Mouse (Mus musculus) bone marrow, adult 2 months (tissue): ENCODE data around the gene Accs. TPM values are rescaled to one million over a fixed set of nuclear protein-coding genes. Genes with fewer than 3 reads are reported as not detected.

Experiments used
- H3K27ac ChIP-seq: fragments of 200-500 bp; 2 replicates; pipeline ENCODE4 v1.5.1; 2012; ENCODE audit warnings: low read depth, mild to moderate bottlenecking, control low read depth, inconsistent platforms, low read length; ENCODE audit not compliant: control insufficient read depth, poor library complexity, insufficient read depth
- H3K4me1 ChIP-seq: fragments of 200-500 bp; 2 replicates; pipeline ENCODE4 v1.6.1; 2011; ENCODE audit warnings: low read length; ENCODE audit not compliant: control insufficient read depth, insufficient read depth
- H3K4me3 ChIP-seq: fragments of 200-500 bp; replicated peaks from 2 replicates; pipeline ENCODE3; 2011; ENCODE audit warnings: mild to moderate bottlenecking, low read depth, low read length, control low read depth; ENCODE audit not compliant: control insufficient read depth
- CTCF ChIP-seq: fragments of 200-500 bp; IDR thresholded peaks from 2 replicates; pipeline ENCODE4 v1.5.1; 2011; ENCODE audit warnings: low read length, control low read depth; ENCODE audit not compliant: control insufficient read depth, insufficient read depth
- POLR2A ChIP-seq: fragments of 200-500 bp; IDR thresholded peaks from 2 replicates; pipeline ENCODE4 v1.6.1; 2011; ENCODE audit warnings: low read depth, mild to moderate bottlenecking, control low read depth, low read length, borderline replicate concordance; ENCODE audit not compliant: control insufficient read depth
- WGBS: fragments of 180-500 bp; shearing (Covaris S2); methylation state at CpG from one replicate; pipeline ENCODE4 v1.1.7; 2018; 5-methylcytosine and 5-hydroxymethylcytosine counted together
- polyA plus RNA-seq: library from polyadenylated mRNA; stranded (reverse); fragments of >200 nt; gene quantifications from 2 replicates; pipeline ENCODE4 v1.2.4, GENCODE M21; 2011; ENCODE audit warnings: low replicate concordance; ENCODE audit not compliant: missing spikeins, insufficient read depth, insufficient read length

Gene Accs
- polyA plus RNA-seq, 1 experiment = 6.3 TPM

GRCm38 (mm10) chr2:93784721-93785431 lies 64.9 kb downstream of the Accs start:
- no peak for TF ChIP-seq CTCF
- TF ChIP-seq POLR2A = no peak
- Histone ChIP-seq H3K4me3 (no peak overlapping the region), H3K4me1 (no peaks in the 10 kb centered on the region), H3K27ac (no peak overlapping the region)
- 84% methylated on average over 12 of the region's 12 CpGs for WGBS

GRCm38 (mm10) chr2:93783926-93784539 lies 65.7 kb downstream of the Accs start:
- H3K27ac ChIP-seq = no peak overlapping the region
- TF ChIP-seq CTCF (no peak), POLR2A (no peak)
- H3K4me3 ChIP-seq = no peak overlapping the region
- H3K4me1 ChIP-seq = no peaks in the 10 kb centered on the region
- 82% methylated on average over 9 of the region's 9 CpGs for WGBS

Other genes starting within 250 kb of the Accs start
- 0.18 and 0.32 TPM in 2 replicates for gene Alx4, start 207.6 kb downstream of the Accs start, polyA plus RNA-seq
- 6.5 and 10.8 TPM in 2 replicates for gene Ext2, start 27.4 kb downstream of the Accs start, polyA plus RNA-seq
- gene Accsl, start 19.2 kb upstream of the Accs start, polyA plus RNA-seq = 3.2 TPM in 1 of 2 replicates, not detected in the other
- 1.6 TPM in 1 of 2 replicates, not detected in the other for gene Gm13889, start 107.3 kb upstream of the Accs start, polyA plus RNA-seq
- gene Gm27027, start 146.4 kb upstream of the Accs start, polyA plus RNA-seq = not detected in 2 replicates
- 18.0 and 22.5 TPM in 2 replicates for gene Alkbh3, start 160.9 kb upstream of the Accs start, polyA plus RNA-seq